Mouse (Mus musculus): ENCODE results near the gene Msi2. TPM values are rescaled to one million over a fixed set of nuclear protein-coding genes. Genes with fewer than 3 reads are reported as not detected.

Msi2 gene
- total and polyA plus RNA-seq, 2 experiments from 2014 or later = 22.1 to 94.6 TPM

DNA sequence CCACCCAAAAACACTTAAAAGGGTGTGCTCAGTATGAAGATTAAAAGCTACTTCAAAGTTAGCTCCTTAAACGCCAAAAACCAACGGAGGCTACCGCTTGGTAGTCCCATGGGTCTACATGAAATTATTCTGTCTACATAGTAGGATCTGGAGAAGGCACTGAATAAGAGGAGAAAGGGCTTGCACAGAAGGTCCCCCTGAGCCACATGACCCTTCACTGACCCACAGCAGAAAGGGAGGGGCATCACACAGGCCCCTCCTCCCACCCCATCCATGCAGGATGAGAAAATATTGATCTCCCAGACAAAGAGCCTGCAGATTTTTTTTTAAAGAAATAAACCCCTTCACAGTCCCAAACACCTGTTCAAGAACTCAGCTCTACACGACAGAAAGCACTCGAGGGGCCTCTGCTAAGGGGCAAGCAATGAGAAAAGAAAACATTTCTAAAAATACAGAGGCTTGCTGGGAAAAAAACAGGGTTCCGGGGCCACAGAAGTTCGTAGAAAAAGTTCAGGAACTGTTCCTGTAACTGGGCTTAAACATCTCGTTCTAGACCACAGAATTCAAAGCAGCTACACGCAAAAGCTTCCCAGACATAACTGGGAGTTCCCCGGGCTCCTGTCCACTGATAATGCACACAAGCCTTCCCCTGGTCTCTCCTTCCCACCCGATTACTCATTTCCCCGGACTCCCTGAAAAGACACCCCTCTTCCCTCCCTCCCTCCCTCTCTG lies 27.6 kb downstream of the Msi2 start:
- Histone ChIP-seq H3K4me1 (ENCODE audit: control insufficient read depth, insufficient read depth) (peaks cover 60% of the 10 kb centered on the region), H3K4me2 (ENCODE audit: low read depth, low read length) (peak overlapping the region; percentile 25), H3K9ac (replicated peaks; ENCODE audit: low read depth, low read length) (peak overlapping the region; percentile 42), H3K4me3 (ENCODE audit: low read depth, low read length) (no peak overlapping the region), H3K27ac (ENCODE audit: low read depth) (peak overlapping the region; percentile 56), H3K36me3 (replicated peaks; ENCODE audit: control insufficient read depth, insufficient read depth, low read length) (peaks cover 24% of the 10 kb centered on the region), H3K9me3 (replicated peaks; ENCODE audit: control insufficient read depth, low read length) (no peaks in the 10 kb centered on the region), H3K27me3 (ENCODE audit: control insufficient read depth, insufficient read depth, low read length) (no peaks in the 10 kb centered on the region)
- ATAC-seq (ENCODE audit: insufficient read depth, low read depth) = no peak
- WGBS = 16% methylated on average over 12 of the region's 12 CpGs
- DNase-seq (ENCODE audit: low spot score) = no peak
- no peak for TF ChIP-seq CTCF (IDR thresholded peaks at IDR 0.05; ENCODE audit: low read depth)

DNA sequence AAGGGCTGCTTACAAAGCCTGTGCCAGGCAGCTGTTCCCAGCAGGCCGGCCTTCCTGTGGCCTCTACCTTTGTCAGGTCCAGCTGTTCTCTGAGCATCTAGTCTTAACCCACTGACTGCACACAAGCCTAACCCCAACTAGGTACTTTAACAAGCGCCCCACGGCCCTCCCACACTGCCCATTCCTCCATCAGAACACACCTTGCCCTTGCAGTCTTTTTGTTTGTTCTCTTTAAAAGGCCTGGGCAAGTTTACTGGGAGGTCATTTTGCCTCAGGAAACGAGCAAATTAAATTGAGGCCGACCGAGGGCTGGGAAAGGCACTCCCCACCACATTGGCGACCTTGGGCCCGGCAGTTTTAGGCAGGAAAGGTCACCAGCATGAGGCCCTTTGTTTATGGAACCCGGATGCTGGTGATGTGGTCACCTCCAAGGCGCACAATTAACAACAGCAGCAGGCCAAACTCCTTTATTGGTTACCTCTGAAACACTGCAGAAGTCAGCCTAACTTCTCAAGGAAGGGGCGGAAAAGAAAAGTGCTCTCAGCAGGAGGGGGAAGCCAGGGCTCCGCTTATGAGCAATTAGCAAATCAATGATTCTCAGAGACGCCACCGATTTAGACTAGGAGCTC lies 28.4 kb downstream of the Msi2 start:
- Histone ChIP-seq H3K27ac (ENCODE audit: low read depth) (peak overlapping the region; percentile 43; the same call in 1 of the 2 replicates), H3K4me1 (ENCODE audit: control insufficient read depth, insufficient read depth) (peaks cover 52% of the 10 kb centered on the region), H3K4me3 (ENCODE audit: low read depth, low read length) (no peak overlapping the region), H3K9ac (replicated peaks; ENCODE audit: low read depth, low read length) (no peak overlapping the region), H3K9me3 (replicated peaks; ENCODE audit: control insufficient read depth, low read length) (no peaks in the 10 kb centered on the region), H3K27me3 (ENCODE audit: control insufficient read depth, insufficient read depth, low read length) (no peaks in the 10 kb centered on the region), H3K36me3 (replicated peaks; ENCODE audit: control insufficient read depth, insufficient read depth, low read length) (peaks cover 24% of the 10 kb centered on the region), H3K4me2 (ENCODE audit: low read depth, low read length) (no peak overlapping the region)
- no peak for DNase-seq (ENCODE audit: low spot score)
- no peak for ATAC-seq (ENCODE audit: insufficient read depth, low read depth)
- 49% methylated on average over 14 of the region's 14 CpGs for WGBS
- TF ChIP-seq EP300 (IDR thresholded peaks at IDR 0.05; ENCODE audit: low read depth) = no peak
- no peak for TF ChIP-seq CTCF (IDR thresholded peaks at IDR 0.05; ENCODE audit: low read depth)

GRCm38 (mm10) chr11:88688644-88689043 lies 29.7 kb downstream of the Msi2 start:
- Histone ChIP-seq H3K4me2 (ENCODE audit: low read depth, low read length) (no peak overlapping the region), H3K4me3 (ENCODE audit: low read depth, low read length) (no peak overlapping the region), H3K9ac (replicated peaks; ENCODE audit: low read depth, low read length) (no peak overlapping the region), H3K27me3 (ENCODE audit: control insufficient read depth, insufficient read depth, low read length) (no peaks in the 10 kb centered on the region), H3K36me3 (replicated peaks; ENCODE audit: control insufficient read depth, insufficient read depth, low read length) (peaks cover 33% of the 10 kb centered on the region), H3K4me1 (ENCODE audit: control insufficient read depth, insufficient read depth) (peaks cover 42% of the 10 kb centered on the region), H3K27ac (ENCODE audit: low read depth) (no peak overlapping the region), H3K9me3 (replicated peaks; ENCODE audit: control insufficient read depth, low read length) (no peaks in the 10 kb centered on the region)
- DNase-seq (ENCODE audit: low spot score) (no peak), ATAC-seq (ENCODE audit: insufficient read depth, low read depth) (no peak)
- TF ChIP-seq CTCF (IDR thresholded peaks at IDR 0.05; ENCODE audit: low read depth) (no peak), EP300 (IDR thresholded peaks at IDR 0.05; ENCODE audit: low read depth) (no peak)
- 96% methylated on average over 8 of the region's 8 CpGs for WGBS

DNA sequence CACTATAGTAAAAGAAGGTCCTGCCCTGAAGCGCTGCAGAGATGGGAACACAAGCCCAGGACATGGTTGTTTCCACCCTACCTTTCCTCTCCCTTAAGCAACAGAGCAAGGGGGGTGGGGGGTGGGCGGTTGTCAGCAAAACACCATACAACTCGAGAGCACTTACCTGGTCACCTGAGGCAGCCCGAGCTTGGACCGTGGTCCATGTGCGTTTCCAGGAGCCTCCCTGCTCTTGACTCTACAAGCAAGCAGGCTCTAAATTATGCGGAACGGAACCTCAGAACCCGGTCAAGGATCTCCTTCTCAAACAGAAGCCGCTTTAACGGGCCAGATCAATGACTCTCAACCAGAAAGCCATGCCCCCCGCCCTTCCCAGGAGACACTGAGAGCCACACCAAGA lies 30.6 kb downstream of the Msi2 start:
- no peak overlapping the region for H3K9ac ChIP-seq (replicated peaks; ENCODE audit: low read depth, low read length)
- no peaks in the 10 kb centered on the region for H3K27me3 ChIP-seq (ENCODE audit: control insufficient read depth, insufficient read depth, low read length)
- peaks cover 36% of the 10 kb centered on the region for H3K4me1 ChIP-seq (ENCODE audit: control insufficient read depth, insufficient read depth)
- H3K9me3 ChIP-seq (replicated peaks; ENCODE audit: control insufficient read depth, low read length) = no peaks in the 10 kb centered on the region
- 88% methylated on average over 12 of the region's 12 CpGs for WGBS
- ATAC-seq (ENCODE audit: insufficient read depth, low read depth) (no peak), DNase-seq (ENCODE audit: low spot score) (no peak)
- H3K27ac ChIP-seq (ENCODE audit: low read depth) = no peak overlapping the region
- no peak overlapping the region for H3K4me3 ChIP-seq (ENCODE audit: low read depth, low read length)
- H3K4me2 ChIP-seq (ENCODE audit: low read depth, low read length) = no peak overlapping the region
- peaks cover 39% of the 10 kb centered on the region for H3K36me3 ChIP-seq (replicated peaks; ENCODE audit: control insufficient read depth, insufficient read depth, low read length)
- TF ChIP-seq EP300 (IDR thresholded peaks at IDR 0.05; ENCODE audit: low read depth) (no peak), CTCF (IDR thresholded peaks at IDR 0.05; ENCODE audit: low read depth) (no peak)

- Histone ChIP-seq H3K4me3 (ENCODE audit: low read depth, low read length) (no peak overlapping the region), H3K9me3 (replicated peaks; ENCODE audit: control insufficient read depth, low read length) (no peaks in the 10 kb centered on the region), H3K4me2 (ENCODE audit: low read depth, low read length) (no peak overlapping the region), H3K27me3 (ENCODE audit: control insufficient read depth, insufficient read depth, low read length) (no peaks in the 10 kb centered on the region), H3K9ac (replicated peaks; ENCODE audit: low read depth, low read length) (no peak overlapping the region), H3K36me3 (replicated peaks; ENCODE audit: control insufficient read depth, insufficient read depth, low read length) (peaks cover 39% of the 10 kb centered on the region), H3K4me1 (ENCODE audit: control insufficient read depth, insufficient read depth) (peaks cover 31% of the 10 kb centered on the region), H3K27ac (ENCODE audit: low read depth) (no peak overlapping the region)
- TF ChIP-seq CTCF (IDR thresholded peaks at IDR 0.05; ENCODE audit: low read depth) (no peak), EP300 (IDR thresholded peaks at IDR 0.05; ENCODE audit: low read depth) (no peak)
- ATAC-seq (ENCODE audit: insufficient read depth, low read depth) (no peak), DNase-seq (ENCODE audit: low spot score) (no peak)
- 31% methylated on average over 5 of the region's 5 CpGs for WGBS
Measured at GRCm38 (mm10) chr11:88687010-88687409, 31.3 kb downstream of the Msi2 start.
